Mouse (Mus musculus) stomach, postnatal 0 days (tissue): ENCODE data around the gene Pla2g2c.

Source experiments
- CTCF ChIP-seq: IDR thresholded peaks from 2 replicates; pipeline ENCODE4 v1.5.1; 2016; ENCODE audit warnings: antibody characterized with exemption, low read depth, mild to moderate bottlenecking, moderate library complexity
- EP300 ChIP-seq: optimal IDR thresholded peaks from 2 replicates; pipeline ENCODE3; 2016; ENCODE audit warnings: antibody characterized with exemption

DNA sequence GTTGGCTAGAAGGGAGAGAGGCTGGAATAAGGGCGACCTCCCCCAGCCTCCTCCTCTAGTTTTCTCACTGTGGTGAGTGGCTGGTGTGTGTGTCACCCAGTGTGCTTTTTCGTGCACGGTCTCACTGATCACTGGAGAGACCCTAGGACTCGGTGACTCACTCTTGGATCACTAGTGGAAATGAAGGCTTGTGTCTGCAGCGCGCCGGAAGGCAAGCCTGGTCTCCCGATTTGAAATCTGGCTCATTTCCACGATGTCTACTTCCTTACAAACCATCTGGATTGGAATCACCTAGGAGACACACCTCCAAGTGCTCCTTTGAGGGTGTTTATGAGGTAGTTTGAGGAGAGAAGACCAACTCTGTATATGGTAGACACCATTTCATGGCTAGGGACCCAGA is 22.3 kb downstream of the Pla2g2c start:
- no peak for TF ChIP-seq CTCF
- no peak for TF ChIP-seq EP300
